Comparison of ENCODE assay signal across 8 mouse cellular contexts in genomic region chr15:96948471-96948870, GRCm38 (mm10).
DNase-seq lines count a peak whose midpoint lies in the region; TF ChIP-seq lines count a peak whose summit lies in the region.

No protein-coding gene starts in this region.

- no peak for TF ChIP-seq POLR2A in cerebellum, adult 2 months (IDR thresholded peaks at IDR 0.05; ENCODE audit: borderline replicate concordance, insufficient read depth, low read length)

- no peak overlapping the region for H3K4me3 ChIP-seq in cerebellum, adult 2 months (replicated peaks; ENCODE audit: insufficient read depth, low read depth, low read length)

- H3K4me1 ChIP-seq in cerebellum, adult 2 months (ENCODE audit: control insufficient read depth, insufficient read depth, low read length) = no peaks in the 10 kb centered on the region

- TF ChIP-seq CTCF in cerebellum, adult 2 months (IDR thresholded peaks at IDR 0.05; ENCODE audit: borderline replicate concordance, insufficient read depth, low read depth, low read length) = peak; percentile 60; the same call in 1 of the 2 replicates

- no peak overlapping the region for H3K27ac ChIP-seq in cerebellum, adult 2 months (ENCODE audit: insufficient read depth, low read length)

- H3K27me3 ChIP-seq in cerebellum, adult 2 months (ENCODE audit: control insufficient read depth, insufficient read depth, low read length) = no peaks in the 10 kb centered on the region

- peak; percentile 37 for DNase-seq in 3T3-L1 (ENCODE audit: low read depth, low spot score)
- peak; percentile 61 for DNase-seq in A20 (ENCODE audit: low read depth, low spot score)
- no peak for DNase-seq in cerebellum, adult 2 months
- DNase-seq in kidney, adult 9 months = peak; percentile 38
- DNase-seq in lung, postnatal 25 days (ENCODE audit: low spot score) = peak; percentile 37
- peak; percentile 26 to 44 for DNase-seq in thymus, postnatal 36 days
- DNase-seq in frontal cortex, postnatal 25 days (ENCODE audit: low spot score in 2 of 2) = no peak
- no peak for DNase-seq in neural tube, embryonic 10.5 days (ENCODE audit: extremely low spot score, low spot score)

- 68% methylated on average over 6 of the region's 6 CpGs for WGBS in cerebellum, adult 2 months

Comparison
In these comparisons a context has a peak if more than half of its experiments do, and no peak if none do; other contexts are left out.
1. DNase-seq: peak in 3T3-L1 (single experiment), A20 (single experiment), kidney, adult 9 months (single experiment), lung, postnatal 25 days (single experiment) and thymus, postnatal 36 days (2 of 2); none in cerebellum, adult 2 months (0 of 2), frontal cortex, postnatal 25 days (0 of 2) and neural tube, embryonic 10.5 days (single experiment).